Mouse (Mus musculus) hindbrain, embryonic 15.5 days (tissue): Measurements from ENCODE around the gene Fam186a. TPM values are rescaled to one million over a fixed set of nuclear protein-coding genes. Genes with fewer than 3 reads are reported as not detected.
"Not testable (repeated sequence)": the region's sequence is repeated elsewhere in the genome, so short reads cannot be mapped to it uniquely, and the experiment has no call there.

Source experiments
- ATAC-seq: fragments of 200-750 bp; cut with Nextera tagmentation; 2 replicates; pipeline ENCODE4 v1.8.0; 2017; ENCODE audit warnings: low read depth, moderate number of reproducible peaks, moderate TSS enrichment; ENCODE audit not compliant: low FRiP score
- H3K27ac ChIP-seq: fragments of 300-500 bp; sonication (generic); replicated peaks from 2 replicates; pipeline ENCODE4 v1.5.1; 2015; ENCODE audit warnings: mild to moderate bottlenecking, inconsistent platforms
- H3K27me3 ChIP-seq: fragments of 300-500 bp; sonication (generic); 2 replicates; pipeline ENCODE4 v1.6.1; 2015; ENCODE audit warnings: control low read depth, inconsistent platforms
- H3K36me3 ChIP-seq: fragments of 300-500 bp; sonication (generic); 2 replicates; pipeline ENCODE4 v1.6.1; 2015; ENCODE audit warnings: control low read depth, inconsistent platforms
- H3K4me1 ChIP-seq: fragments of 300-500 bp; sonication (generic); replicated peaks from 2 replicates; pipeline ENCODE4 v1.6.1; 2015; ENCODE audit warnings: control low read depth, inconsistent platforms
- H3K4me2 ChIP-seq: fragments of 300-500 bp; sonication (generic); 2 replicates; pipeline ENCODE4 v1.6.1; 2015; ENCODE audit warnings: moderate library complexity, mild to moderate bottlenecking, inconsistent platforms
- H3K4me3 ChIP-seq: fragments of 300-500 bp; sonication (generic); 2 replicates; pipeline ENCODE4 v1.5.1; 2015; ENCODE audit warnings: mild to moderate bottlenecking, inconsistent platforms
- H3K9ac ChIP-seq: fragments of 300-500 bp; sonication (generic); 2 replicates; pipeline ENCODE4 v1.6.1; 2015; ENCODE audit warnings: inconsistent platforms
- H3K9me3 ChIP-seq: fragments of 300-500 bp; sonication (generic); 2 replicates; pipeline ENCODE4 v1.6.1; 2016; ENCODE audit warnings: control low read depth, inconsistent platforms
- WGBS: fragments of 180-500 bp; shearing (Covaris S2); methylation state at CpG from one replicate; pipeline ENCODE4 v1.1.7; 2015; 5-methylcytosine and 5-hydroxymethylcytosine counted together
- polyA plus RNA-seq: library from polyadenylated mRNA; unstranded; fragments of >200 nt; fragmentation: Nextera tagmentation; extraction: Ambion mirVana; gene quantifications from 2 replicates; pipeline ENCODE4 v1.2.1, GENCODE M21; 2015

Fam186a gene
- polyA plus RNA-seq = not detected in 2 replicates

DNA sequence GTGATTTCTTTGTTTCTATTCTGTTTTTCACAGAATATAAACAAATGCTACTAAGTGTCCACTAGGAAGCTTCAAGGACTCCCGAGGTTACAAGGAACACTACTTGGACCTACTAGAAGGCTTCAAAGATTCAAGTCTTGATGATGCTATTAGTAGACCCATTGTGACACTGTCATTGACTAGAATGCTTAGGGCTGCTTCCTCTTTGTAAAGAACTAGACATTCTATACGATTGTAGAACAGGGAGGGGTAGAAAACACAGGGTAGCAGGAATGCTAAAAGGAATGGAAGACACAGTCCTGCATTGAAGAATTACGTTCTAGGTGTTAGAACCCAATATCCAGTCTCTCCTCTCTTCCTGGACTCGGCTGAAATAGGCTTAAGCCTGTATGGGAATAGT lies at the start of gene Fam186a:
Gene Fam186a, minus strand, starts transcription at position 101 of the 400 bp plus-strand sequence.
- Histone ChIP-seq H3K4me2 (no peak within 1 kb of the TSS), H3K36me3 (no peaks in the 10 kb centered on the region), H3K27ac (no peak within 1 kb of the TSS), H3K9ac (no peak within 1 kb of the TSS), H3K4me1 (peaks cover 3% of the 10 kb centered on the region; the same call in 1 of the 2 replicates), H3K9me3 (no peaks in the 10 kb centered on the region), H3K4me3 (no peak within 1 kb of the TSS), H3K27me3 (no peaks in the 10 kb centered on the region)
- no peak for ATAC-seq
- 77% methylated on average over 4 of the region's 4 CpGs for WGBS

DNA sequence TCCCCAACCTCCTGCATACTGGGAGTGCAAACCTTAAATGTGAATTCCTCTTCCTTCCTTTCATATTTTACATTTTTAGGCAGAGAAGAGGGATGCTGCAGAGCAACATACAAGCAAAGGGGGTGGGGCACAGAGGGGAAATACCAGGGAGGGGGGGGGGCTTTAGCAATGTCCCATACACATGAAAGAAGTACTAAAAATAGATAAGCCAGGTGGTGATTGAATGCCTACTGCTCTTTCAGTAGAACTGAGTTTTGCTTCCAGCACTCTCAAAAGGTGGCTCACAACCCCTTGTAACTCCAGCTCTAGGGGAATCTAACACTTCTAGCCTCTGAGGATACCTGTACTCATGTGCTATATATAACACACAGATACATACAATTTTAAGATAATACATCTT lies 39.3 kb upstream of the Fam186a start:
- Histone ChIP-seq H3K4me3 (no peak overlapping the region), H3K27me3 (no peaks in the 10 kb centered on the region), H3K27ac (no peak overlapping the region), H3K4me2 (no peak overlapping the region), H3K4me1 (no peaks in the 10 kb centered on the region), H3K9me3 (no peaks in the 10 kb centered on the region), H3K36me3 (peaks cover 69% of the 10 kb centered on the region), H3K9ac (no peak overlapping the region)
- ATAC-seq = no peak

DNA sequence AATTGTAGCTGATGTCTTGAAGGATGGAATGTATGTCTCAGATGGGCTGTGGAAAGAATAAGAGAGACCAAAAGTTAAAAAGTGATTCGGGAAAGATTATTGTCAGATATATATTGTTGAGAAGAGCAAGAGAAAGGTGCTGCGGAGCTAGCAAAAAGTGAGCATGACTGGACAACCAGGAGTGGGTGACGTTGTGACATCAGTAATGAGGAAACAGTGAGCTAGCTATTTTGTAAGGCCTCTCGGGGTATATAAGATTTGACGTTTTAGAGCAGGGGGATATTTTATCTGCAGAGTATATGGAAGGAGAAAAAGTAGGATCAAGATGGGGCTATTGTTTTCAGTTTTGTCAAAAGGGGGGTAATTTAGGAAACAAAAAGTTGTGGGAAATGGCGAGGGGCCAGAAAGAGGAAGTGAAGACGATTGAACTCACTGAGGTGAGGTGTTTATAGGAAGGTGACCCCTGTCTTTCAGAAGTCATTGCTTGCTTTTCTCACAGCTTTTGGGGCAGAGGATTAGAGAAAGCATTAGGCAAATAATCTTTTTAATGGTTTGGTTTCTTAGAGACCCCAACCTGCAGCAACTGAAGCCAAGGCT lies 37.9 kb upstream of the Fam186a start:
- Histone ChIP-seq H3K9me3 (no peaks in the 10 kb centered on the region), H3K4me2 (no peak overlapping the region), H3K4me3 (no peak overlapping the region), H3K4me1 (no peaks in the 10 kb centered on the region), H3K27ac (no peak overlapping the region), H3K36me3 (peaks cover 58% of the 10 kb centered on the region), H3K9ac (no peak overlapping the region), H3K27me3 (no peaks in the 10 kb centered on the region)
- no peak for ATAC-seq
- WGBS = 90% methylated on average over 7 of the region's 7 CpGs

DNA sequence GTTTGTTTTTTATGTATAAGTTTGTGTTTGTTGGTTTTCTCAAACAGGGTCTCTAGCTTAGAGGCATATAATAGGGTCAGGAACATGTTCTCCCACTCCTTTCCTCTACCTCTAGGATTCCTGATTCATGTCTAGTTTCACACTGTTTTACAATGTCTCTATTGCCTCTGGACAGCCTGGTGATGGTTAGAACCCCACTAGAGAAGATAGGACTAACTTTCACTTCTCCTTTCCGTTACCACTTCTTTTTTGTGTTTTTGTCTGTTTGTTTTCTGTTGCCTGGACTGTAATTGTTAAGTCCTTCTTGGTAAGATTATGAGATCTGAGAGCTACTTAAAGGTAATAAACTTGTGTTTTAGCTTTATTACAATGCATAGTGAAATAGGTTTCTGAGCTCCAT lies 32.5 kb upstream of the Fam186a start:
- H3K27ac ChIP-seq = no peak overlapping the region
- no peak overlapping the region for H3K4me2 ChIP-seq
- H3K4me3 ChIP-seq = no peak overlapping the region
- peaks cover 61% of the 10 kb centered on the region for H3K36me3 ChIP-seq
- WGBS = 100% methylated on average over 1 of the region's 1 CpGs
- no peak for ATAC-seq
- H3K9me3 ChIP-seq = no peaks in the 10 kb centered on the region
- no peaks in the 10 kb centered on the region for H3K4me1 ChIP-seq
- H3K27me3 ChIP-seq = no peaks in the 10 kb centered on the region
- H3K9ac ChIP-seq = no peak overlapping the region

DNA sequence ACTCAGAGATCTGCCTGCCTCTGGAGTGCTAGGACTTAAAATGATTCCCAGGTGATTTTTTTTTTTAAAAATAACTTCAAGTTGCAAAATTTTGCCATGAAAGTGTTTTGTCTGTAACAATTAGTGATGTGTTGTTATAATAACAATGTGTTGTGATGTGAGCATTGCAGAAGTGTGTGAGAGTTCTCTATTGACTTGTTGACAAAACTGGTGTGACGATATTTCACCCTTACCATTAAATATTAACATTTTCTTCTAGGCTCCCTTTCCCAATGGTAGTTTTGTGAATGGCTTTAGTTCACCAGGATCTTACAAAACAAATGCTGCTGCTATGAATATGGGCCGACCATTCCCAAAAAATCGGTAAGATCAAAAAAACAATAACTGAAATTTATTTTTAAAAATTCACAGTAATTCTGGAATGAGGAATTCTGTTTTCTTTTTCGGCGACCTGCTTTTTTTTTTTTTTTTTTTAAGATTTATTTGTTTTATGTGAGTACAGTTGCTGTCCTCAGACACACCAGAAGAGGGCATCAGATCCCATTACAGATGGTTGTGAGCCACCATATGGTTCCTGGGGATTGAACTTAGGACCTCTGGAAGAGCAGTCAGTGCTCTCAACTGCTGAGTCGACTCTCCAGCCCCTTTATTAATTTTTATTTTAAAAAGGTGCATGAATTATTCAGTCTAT lies 30.4 kb upstream of the Fam186a start:
- no peaks in the 10 kb centered on the region for H3K4me1 ChIP-seq

DNA sequence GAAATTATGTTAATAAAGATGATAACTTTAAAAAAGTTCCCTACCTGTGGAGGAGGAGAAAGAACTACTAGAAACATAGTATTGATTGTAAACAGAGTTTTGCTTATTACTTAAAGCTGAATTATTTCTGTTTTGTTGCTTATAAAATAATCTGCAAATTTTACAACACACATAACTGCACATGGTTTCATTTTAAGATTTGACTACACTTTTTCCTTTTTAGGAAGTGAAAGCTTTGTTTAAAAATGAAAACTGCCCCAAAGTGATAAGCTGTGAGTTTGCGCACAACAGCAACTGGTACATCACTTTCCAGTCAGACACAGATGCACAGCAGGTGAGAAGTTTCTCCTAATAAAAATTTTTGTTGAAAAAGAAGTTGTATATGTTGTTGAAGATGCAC lies 26.2 kb upstream of the Fam186a start:
- ATAC-seq = no peak
- 96% methylated on average over 1 of the region's 1 CpGs for WGBS

More for the DNA sequence above, 30.4 kb upstream of the Fam186a start:
- H3K9ac ChIP-seq = no peak overlapping the region
- no peak overlapping the region for H3K4me3 ChIP-seq
- H3K36me3 ChIP-seq = peaks cover 52% of the 10 kb centered on the region
- H3K9me3 ChIP-seq = no peaks in the 10 kb centered on the region
- H3K27me3 ChIP-seq = no peaks in the 10 kb centered on the region
- H3K27ac ChIP-seq = no peak overlapping the region
- ATAC-seq = no peak
- H3K4me2 ChIP-seq = no peak overlapping the region
- WGBS = 93% methylated on average over 6 of the region's 6 CpGs

DNA sequence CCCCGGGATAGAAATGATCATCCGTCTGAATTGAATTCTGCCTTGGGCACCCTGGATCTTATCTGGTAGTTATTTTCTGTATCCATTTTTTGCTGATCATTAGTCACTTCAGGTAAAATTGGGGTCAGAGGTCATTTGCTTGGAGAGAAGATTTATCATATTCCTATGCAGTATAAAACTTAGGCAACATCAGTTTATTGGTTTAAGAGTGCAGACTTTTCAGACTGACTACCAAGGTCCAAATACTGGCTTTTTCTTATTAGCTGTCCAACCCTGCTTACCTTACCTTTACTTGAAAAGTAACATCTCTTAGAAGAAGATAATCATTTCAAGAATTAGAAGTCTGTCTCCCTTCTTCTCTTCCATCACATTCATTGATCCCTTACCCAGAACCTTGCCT lies 12.9 kb upstream of the Fam186a start:
- H3K9me3 ChIP-seq = no peaks in the 10 kb centered on the region
- H3K36me3 ChIP-seq = no peaks in the 10 kb centered on the region
- no peak overlapping the region for H3K4me2 ChIP-seq
- no peaks in the 10 kb centered on the region for H3K27me3 ChIP-seq
- no peak overlapping the region for H3K9ac ChIP-seq
- no peak overlapping the region for H3K27ac ChIP-seq
- no peak overlapping the region for H3K4me3 ChIP-seq
- ATAC-seq = no peak
- 74% methylated on average over 2 of the region's 2 CpGs for WGBS
- H3K4me1 ChIP-seq = no peaks in the 10 kb centered on the region; the same call in 1 of the 2 replicates

More for the DNA sequence above, 26.2 kb upstream of the Fam186a start:
- H3K4me2 ChIP-seq = no peak overlapping the region
- H3K27ac ChIP-seq = no peak overlapping the region
- no peak overlapping the region for H3K4me3 ChIP-seq
- H3K9ac ChIP-seq = no peak overlapping the region
- no peaks in the 10 kb centered on the region for H3K4me1 ChIP-seq
- H3K9me3 ChIP-seq = no peaks in the 10 kb centered on the region
- peaks cover 63% of the 10 kb centered on the region for H3K36me3 ChIP-seq
- no peaks in the 10 kb centered on the region for H3K27me3 ChIP-seq

DNA sequence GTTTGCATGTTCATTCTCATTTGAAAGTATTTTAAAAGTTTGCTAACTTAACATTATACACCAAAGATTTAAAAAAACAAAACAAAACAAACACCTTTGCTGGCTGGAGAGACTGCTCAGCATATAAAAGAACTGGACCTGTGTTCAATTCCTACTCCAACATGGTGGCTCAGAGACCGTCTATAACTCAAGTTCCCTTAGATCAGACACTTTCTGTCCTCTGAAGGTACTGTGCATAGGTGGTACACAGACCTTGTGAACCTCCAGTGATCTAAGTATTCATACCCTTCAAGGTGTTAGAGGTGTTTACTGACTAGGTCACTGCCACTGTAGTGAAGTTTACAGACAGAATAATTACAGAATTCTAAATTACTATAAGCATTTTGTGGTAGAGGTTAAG lies 12.4 kb upstream of the Fam186a start:
- H3K4me2 ChIP-seq = no peak overlapping the region
- WGBS = 87% methylated on average over 1 of the region's 1 CpGs
- no peak for ATAC-seq
- H3K36me3 ChIP-seq = no peaks in the 10 kb centered on the region
- no peaks in the 10 kb centered on the region for H3K9me3 ChIP-seq
- no peak overlapping the region for H3K27ac ChIP-seq
- H3K4me1 ChIP-seq = peaks cover 4% of the 10 kb centered on the region
- H3K9ac ChIP-seq = no peak overlapping the region
- H3K27me3 ChIP-seq = no peaks in the 10 kb centered on the region
- no peak overlapping the region for H3K4me3 ChIP-seq

DNA sequence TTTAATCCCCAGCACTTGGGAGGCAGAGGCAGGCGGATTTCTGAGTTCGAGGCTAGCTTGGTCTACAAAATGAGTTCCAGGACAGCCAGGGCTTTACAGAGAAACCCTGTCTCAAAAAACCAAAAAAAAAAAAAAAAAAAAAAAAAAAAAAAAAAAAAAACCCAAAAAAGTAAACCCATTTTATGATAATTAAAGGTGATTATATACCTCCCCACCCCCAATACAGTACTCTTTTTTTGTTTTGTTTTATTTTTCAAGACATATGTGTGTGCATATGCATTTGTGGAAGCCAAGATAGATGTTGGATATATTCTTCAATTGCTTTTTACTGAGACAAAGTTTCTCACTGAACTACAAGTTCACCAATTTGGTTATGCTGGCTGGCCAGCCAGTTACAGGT lies 9.3 kb upstream of the Fam186a start:
- H3K27me3 ChIP-seq, H3K4me3 ChIP-seq, H3K36me3 ChIP-seq, H3K27ac ChIP-seq, ATAC-seq, H3K9me3 ChIP-seq, H3K4me2 ChIP-seq, H3K9ac ChIP-seq: not testable (repeated sequence)
- H3K4me1 ChIP-seq = peaks cover 13% of the 10 kb centered on the region
- 96% methylated on average over 2 of the region's 2 CpGs for WGBS

DNA sequence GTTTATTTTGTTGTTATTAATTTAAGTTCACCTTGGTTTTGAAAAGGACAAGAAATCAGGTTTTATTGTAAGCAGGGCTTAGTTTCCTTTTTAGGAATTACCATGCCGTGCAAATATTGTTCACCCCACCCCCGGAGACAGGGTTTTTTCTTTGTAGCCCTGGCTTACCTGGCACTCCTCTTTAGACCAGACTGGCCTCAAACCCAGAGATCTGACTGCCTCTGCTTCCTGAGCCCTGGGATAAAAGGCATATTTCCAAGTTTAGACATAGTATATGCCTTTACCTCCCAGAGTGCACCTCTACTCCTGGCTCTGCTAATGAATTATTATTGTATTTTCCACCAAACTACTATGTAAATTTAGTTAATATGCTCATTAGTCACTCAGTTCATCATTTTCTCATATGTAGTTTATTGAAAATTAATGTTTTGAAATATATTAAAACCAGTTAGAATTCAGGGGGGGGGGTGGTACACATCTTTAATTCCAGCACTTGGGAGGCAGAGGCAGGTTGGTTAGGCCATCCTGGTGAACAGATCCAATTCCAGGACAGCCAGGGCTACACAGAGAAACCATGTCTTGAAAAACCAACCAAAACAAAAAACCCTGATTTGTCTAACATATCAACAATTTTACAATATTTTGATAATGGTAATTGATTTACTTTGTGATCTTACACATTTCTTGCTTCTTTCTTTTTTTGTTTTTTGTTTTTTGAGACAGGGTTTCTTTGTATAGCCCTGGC lies 7.8 kb upstream of the Fam186a start:
- no peak for ATAC-seq

DNA sequence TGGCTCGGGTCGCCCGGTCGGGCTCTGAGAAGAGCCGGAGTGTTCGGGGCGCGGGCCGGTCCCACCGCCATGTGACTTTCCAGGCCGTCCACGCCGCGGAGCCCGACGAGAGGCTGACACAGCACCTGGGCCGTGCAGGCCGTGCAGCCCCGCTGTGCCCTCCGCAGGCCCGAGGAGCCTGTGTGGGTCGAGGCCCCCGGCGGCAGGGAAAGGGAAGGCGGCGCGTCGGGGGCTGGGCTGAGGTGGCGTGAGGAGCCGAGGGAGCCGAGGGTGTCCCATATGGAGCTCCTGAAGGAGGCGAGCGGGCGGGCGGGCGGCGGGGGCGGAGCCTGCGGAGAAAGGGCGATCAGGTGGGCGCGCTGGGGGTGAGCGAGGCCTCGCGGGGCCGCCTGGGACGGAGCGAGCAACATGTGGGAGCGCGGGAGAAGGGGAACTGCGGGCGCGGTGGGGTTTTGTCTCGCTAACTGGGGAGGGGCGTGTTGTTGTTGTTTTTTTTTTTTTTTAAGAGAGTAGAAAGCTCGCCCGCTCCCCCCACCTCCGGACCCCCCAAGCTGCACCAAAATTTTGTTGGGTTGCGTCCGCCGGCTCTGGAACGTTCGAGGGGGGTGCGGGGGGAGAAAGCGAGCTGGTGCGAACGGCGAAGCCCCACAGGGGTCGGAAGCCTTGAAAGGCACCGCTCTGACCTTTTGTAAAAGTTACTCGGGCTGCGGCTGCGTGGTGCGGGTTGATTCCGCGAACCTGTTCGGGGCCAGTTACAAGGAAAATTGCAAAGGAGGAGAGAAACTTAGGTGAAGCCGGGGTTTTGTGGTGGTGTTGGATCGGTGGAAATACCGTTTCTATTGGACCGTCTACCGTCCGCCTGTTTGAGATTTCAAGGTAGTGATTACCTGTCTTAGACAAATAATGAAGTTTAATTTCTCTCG lies 6.4 kb upstream of the Fam186a start:
- peak overlapping the region; percentile 69 for H3K9ac ChIP-seq

More for the DNA sequence above, 7.8 kb upstream of the Fam186a start:
- peak overlapping the region; percentile 8; the same call in 1 of the 2 replicates for H3K4me3 ChIP-seq
- H3K9ac ChIP-seq = no peak overlapping the region
- peak overlapping the region; percentile 11; the same call in 1 of the 2 replicates for H3K4me2 ChIP-seq
- 86% methylated on average over 2 of the region's 2 CpGs for WGBS
- H3K36me3 ChIP-seq = no peaks in the 10 kb centered on the region
- H3K9me3 ChIP-seq = no peaks in the 10 kb centered on the region
- H3K27me3 ChIP-seq = no peaks in the 10 kb centered on the region
- H3K27ac ChIP-seq = no peak overlapping the region
- H3K4me1 ChIP-seq = peaks cover 13% of the 10 kb centered on the region

More for the DNA sequence above, 6.4 kb upstream of the Fam186a start:
- H3K36me3 ChIP-seq = no peaks in the 10 kb centered on the region
- H3K9me3 ChIP-seq = no peaks in the 10 kb centered on the region
- H3K27ac ChIP-seq = peak overlapping the region; percentile 97
- no peaks in the 10 kb centered on the region for H3K27me3 ChIP-seq
- ATAC-seq = peak; percentile 87
- peak overlapping the region; percentile 87 for H3K4me3 ChIP-seq
- H3K4me1 ChIP-seq = peaks cover 13% of the 10 kb centered on the region
- peak overlapping the region; percentile 83 for H3K4me2 ChIP-seq
- WGBS = under 1% methylated on average over 84 of the region's 84 CpGs
